Mouse (Mus musculus): Measurements from ENCODE around the gene Tab1.

- TF ChIP-seq CTCF (IDR thresholded peaks at IDR 0.05; ENCODE audit: extremely low read depth, insufficient read depth, low read length) (no peak), POLR2A (IDR thresholded peaks at IDR 0.05; ENCODE audit: extremely low read depth, insufficient read depth, low read length) (no peak)
These were observed 34.1 kb upstream of the Tab1 start for GRCm38 (mm10) chr15:80098809-80099208.

All from cortical plate, adult 2 months (tissue).